Mouse (Mus musculus) regulatory T cell (primary cell): ENCODE measurements around the gene Tmem129.

Experiments used
- in situ Hi-C: fragments of 300-600 bp; cut with MboI, MseI; formaldehyde crosslinking; loops from one replicate; pipeline ENCODE4 v1.15.1; 2025; ENCODE audit warnings: high pct_unique_total_duplicates

The Tmem129 gene

DNA sequence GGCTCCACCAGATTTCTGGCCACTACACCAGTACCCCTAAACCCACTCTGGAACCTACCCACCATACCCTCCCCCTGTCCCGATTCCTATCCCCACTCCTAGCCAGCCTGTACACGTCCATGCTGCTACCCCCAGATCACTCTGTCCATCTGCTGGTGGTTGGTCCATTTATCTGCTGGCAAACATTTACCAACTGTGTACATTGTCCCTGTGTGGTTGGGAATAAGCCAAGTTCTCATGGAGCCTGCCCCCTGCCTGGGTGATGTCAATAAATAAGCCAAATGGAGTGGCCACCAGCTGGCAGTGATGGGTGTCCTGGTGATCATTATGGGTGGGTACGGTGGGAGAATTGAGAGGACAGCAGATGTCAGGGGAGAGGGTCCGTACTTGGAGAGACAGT lies 28.9 kb upstream of the Tmem129 start:
- in situ Hi-C loops: loop anchor here (5.0 kb wide), 1 partner anchor 45 kb away; no protein-coding TSS in a partner anchor

DNA sequence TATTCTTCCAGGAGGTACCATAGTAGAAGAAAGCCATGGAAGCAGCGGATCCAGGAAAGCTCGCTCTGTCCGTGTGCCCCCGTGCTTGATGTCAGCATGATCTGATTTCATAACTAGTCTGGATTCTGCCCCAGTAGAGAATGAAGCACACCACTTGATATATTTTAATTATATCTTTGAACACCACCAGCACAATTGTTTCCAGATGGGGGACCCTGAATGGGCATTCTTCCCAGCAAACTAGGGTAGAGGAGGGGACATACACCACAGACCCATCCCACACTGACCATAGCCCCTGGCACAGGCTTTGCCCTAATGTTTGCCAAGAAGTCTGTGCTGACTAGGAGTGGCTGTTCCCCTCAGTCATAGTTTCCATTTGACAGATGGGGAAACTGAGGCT lies 26.7 kb upstream of the Tmem129 start:
- in situ Hi-C loops: loop anchor here (5.0 kb wide), 1 partner anchor 47 kb away; no protein-coding TSS in a partner anchor

DNA sequence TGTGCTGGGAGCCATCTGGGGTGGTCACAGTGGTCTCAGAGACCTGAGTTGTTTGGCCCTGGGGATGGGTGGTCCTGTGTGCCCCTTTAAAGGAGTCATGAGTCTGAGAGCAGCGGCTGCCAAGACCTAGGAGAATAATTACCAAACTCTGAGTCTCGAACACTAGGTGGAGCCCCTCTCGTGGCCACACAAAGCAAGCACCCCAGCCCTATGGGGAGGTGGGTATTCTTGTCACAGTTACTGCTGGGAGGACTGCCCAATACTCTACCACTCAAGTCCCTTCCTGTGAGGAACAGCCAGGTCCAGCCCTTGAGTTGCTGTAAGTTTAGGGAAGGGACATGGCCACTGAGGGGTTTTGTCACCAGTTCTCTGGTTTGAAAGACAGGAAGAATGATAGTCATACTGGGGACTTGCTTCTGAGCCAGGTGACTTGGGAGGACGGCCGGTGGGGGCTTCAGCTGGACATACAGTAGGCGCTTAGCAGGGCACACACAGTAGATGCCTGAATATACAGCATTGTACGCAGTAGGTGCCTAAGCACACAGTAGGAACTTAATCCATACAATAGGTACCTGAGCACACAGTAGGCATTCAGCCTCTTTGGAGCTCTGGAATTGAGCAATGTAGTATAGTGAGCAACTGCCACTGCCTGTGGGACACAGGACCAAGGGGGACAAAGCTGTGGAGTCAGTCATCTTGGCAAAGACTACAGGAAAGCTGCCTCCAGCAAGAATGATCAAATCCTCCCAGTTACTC lies 25.9 kb upstream of the Tmem129 start:
- in situ Hi-C loops: no loop called here

DNA sequence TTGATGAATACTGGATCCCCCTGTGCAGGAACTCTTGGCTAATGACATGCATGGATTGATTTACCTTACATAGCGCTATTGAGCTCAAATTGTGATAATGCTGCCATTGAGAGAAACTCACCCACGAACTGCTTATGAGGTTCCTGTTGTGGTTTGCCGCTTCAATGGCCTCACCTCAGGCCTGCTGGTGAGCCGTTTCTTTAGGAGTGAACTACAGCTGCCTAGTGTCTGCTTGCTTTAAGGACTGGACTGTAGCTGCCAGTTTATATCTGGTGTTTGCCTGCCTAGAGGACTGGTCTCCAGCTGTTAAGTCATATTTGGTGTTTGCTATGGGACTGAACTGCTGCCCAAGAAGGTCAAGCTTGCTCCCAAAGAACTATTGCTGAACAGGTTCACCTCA lies 24.7 kb upstream of the Tmem129 start:
- in situ Hi-C loops: no loop called here

DNA sequence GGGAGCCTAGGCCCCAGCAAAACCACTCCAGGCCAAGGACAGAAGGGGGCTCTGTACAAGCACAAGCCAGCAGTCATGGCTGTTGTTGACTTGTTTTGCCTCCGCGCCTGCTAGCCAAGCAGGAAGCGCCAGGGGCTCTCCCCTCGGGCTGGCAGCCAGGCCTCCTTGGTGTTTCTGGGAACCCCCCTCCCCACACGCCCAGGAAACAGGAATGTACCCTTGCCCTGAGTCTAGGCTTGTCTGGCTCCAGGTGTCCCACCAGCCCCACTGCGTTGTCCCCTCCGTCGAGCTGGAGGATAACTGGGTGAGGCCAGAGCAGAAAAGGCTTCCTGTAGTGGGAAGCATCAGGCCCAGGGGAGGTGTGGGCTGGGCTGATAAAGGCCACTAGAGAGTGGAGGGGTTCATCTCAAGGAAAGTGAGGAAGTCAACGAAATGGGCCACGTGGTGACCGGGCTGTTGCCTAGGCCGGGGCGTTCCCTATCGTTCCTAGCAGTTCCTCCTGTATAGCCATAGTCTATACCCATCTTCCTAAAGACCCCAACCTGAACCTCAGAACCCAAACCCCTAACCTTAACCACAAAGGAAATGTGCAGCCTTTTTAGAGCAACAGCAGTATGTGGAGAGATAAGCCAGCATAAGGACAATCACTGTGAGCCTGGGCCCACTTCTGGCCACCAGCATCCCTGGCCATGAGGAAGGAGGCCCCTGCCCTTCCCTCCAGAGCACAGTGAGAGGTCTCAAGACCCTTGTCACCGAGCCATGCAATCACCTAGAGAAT lies 23.6 kb upstream of the Tmem129 start:
- in situ Hi-C loops: no loop called here

DNA sequence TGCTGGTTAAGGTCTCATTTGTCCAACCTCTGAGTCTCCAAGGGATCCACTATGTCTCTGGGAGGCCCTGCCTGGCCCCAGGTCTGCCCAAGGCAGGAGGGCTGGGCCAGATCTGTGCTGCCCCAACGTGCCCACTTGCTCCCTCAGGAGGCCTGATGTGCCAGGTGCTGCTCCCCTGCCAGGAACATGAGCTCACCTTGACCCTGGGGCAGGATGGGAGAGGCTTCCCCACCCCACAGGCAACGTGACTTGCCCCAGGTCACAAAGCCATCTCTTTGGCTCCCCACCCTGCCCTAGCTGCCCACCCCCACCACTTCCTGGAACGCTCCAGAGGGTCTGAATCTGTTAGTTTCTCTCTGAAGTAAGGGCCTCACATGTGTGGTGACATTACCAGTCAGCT lies 22.8 kb upstream of the Tmem129 start:
- in situ Hi-C loops: no loop called here

DNA sequence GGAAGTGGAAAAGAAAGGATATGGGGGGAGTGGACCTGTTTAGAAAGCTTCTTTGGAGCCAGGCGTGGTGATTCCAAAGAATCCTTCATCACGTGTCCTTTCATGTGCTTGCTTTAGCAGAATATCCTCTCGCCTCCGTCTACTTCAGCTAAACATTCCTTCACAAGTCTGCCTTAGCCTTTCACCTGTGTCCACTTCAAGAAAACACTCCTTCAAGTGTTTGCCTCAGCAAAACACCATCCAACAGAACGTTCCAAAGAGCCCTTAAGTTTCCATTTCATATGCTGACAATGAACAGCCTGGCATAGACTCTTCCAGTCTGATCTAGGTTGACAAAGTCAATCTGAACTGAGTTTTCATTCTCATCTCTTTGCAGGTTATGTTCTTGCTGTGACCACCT lies 20.0 kb upstream of the Tmem129 start:
- in situ Hi-C loops: no loop called here

DNA sequence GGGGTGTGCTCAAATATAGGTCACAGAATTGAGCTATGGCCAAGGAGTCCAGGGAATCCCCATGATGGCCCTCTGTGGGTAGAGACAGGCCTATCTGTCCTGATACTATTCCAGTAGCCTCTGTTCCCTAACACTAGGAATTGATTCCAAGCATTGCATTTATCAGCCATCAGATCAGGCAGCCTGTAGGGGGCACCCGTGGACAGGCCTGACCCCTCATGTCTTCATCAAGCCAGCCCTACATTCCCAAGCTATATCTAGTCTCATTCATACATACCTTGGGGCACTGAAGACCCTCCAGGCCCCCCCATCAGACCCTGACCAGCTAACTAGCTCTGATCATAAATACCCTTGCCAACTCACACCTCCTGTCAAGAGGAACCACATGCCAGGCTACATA lies 17.7 kb upstream of the Tmem129 start:
- in situ Hi-C loops: no loop called here

DNA sequence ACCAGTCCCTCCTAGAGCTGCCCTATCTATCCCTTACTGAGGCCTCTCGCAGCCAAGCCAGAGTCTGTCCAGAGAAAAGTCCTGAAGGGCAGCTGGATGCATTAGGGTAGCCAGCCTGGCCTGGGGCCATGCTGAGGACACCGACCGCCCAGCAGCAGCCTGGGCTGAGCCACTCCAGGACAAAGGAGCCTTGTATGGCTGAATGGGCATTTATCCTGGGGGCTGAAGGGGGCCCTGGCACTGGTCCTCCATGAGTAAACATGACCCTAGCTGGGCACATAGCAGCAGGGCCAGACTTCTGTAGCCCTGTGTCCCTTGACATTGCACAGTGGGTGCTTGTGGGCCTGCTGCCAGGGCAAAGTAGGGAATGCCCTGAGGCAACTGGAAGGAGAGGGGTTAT lies 16.2 kb upstream of the Tmem129 start:
- in situ Hi-C loops: loop anchor here (5.0 kb wide), 1 partner anchor 248 kb away; no protein-coding TSS in a partner anchor

DNA sequence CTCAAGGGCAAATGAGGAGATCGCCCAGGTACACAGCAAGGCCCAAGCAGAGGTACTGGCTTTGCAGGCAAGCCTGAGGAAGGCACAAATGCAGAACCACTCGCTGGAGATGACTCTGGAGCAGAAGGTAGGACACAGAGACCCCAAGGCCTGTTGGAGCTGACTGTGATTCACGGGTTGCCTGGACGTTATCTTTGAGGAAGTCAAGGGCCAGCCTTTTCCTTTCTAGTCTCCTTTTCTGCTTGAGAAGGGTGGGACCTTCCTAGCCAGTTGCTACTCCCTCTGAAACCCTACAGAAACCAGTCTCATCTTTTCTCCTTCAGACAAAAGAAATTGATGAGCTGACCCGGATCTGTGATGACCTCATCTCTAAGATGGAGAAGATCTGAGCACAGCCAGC lies 13.4 kb upstream of the Tmem129 start:
- in situ Hi-C loops: loop anchor here (5.0 kb wide), 1 partner anchor 251 kb away; no protein-coding TSS in a partner anchor

DNA sequence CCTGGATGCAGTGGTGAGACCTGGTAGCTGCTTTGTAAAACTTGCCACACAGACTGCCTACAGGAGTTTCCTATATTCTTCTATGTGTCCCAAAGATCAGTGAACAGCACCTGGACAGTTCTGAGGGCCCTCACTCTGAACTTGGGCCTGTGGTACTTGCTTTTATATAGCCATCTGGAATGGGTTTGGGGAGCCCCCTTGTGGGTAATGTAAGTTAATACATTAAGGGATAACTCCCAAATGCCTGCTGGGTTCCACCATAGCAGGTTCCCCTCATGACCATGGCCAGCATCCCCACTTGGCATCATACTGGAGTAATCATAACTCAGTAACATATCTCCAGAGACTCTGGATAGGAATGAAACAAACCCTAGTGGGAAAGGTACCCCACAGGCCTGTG lies 10.0 kb upstream of the Tmem129 start:
- in situ Hi-C loops: no loop called here

DNA sequence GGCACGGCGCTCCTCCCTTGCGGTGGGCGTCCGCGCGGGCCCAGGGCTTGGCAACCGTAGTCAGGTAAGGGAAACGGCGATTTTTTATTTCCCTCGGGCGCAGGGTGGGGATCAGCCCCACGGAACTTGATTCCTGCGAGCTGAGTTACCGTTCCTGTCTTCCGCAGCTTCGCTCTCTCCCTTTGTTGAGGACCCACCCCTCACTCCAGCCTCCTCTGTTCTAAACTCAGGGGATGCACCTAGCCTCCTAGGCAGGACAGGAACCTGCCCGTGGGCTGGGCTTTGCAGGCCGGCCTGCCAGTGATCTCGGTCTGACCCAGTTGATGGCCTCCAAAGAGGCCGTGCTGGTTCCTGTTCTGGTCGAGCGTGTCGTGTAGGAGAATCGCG lies 441 bp upstream of the Tmem129 start:
- in situ Hi-C loops: loop anchor here (5.0 kb wide), 1 partner anchor 36 kb away; no protein-coding TSS in a partner anchor

DNA sequence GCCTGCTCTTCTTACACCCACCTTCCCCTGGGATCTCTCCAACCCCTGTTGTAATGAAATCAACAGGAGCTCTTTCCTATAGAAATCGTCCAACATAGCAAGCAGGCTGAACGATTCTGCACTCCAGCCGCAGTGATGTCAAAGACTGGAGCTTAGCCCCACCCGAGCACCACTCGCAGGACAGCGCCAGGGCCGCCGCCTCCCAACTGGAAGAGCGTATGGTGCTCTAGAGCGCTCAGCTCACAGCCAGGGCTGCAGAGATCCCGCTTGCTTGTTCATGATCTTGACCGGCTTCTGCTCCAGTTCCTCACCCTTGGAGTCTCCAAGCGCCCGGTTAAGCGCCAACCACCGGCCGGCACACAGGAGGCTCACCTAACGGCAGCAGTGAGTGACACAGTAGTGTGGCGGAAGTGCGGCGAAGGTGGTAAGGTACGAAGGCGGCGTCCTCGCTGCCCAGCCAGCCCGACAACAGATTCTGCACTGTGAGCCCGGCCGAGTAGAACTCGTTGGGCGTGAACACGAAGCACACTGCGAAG lies 897 bp downstream of the Tmem129 start:
- in situ Hi-C loops: loop anchor here (5.0 kb wide), 1 partner anchor 35 kb away; no protein-coding TSS in a partner anchor

DNA sequence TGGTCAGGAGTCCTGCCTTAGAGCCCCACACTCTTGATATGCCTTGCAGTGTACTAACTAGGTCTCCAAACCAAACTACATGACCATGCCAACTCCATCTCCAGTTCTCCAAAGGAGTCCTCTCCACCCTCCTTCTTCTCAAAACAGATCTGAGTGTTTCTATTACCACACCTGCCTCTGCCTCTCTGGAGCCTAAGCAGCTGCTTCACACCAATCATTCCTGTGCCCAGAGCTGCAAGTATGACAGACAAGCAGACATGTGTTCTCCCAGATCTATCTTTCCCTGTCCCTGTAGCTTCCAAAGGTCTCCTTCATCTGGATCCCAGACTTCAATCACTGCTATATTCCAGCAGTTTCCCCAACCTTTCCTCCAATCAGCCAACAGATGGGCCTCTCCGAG lies 1.5 kb downstream of the Tmem129 start:
- in situ Hi-C loops: loop anchor here (5.0 kb wide), 1 partner anchor 34 kb away; no protein-coding TSS in a partner anchor

DNA sequence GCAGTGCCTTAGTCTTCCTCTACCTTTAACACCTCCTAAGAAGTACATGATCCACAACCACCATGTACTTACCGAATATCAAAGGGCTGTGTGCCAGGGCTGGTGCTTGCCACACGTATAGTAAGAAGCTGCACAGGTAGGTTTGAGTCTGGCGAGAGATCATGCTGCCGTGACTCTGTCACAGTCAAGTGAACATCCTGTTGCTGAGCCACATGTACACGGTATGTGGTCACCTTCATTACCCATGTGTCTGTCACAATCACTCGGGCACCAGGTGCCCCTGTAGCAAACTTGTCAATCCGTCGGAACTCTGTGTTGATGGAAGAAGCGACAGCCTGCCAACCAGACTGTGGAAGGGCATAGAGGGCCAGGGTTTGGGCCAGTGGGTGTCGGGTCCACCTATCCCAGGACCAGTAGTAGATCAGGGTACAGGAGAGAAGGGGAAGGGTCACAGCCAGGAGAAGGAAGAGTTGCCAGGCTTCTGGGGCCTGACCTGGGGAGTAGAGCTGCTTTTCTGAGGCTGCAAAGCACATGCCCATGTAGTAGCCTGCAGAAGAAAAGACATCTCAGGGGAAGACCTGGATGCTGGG lies 2.9 kb downstream of the Tmem129 start:
- in situ Hi-C loops: loop anchor here (5.0 kb wide), 1 partner anchor 33 kb away; no protein-coding TSS in a partner anchor

DNA sequence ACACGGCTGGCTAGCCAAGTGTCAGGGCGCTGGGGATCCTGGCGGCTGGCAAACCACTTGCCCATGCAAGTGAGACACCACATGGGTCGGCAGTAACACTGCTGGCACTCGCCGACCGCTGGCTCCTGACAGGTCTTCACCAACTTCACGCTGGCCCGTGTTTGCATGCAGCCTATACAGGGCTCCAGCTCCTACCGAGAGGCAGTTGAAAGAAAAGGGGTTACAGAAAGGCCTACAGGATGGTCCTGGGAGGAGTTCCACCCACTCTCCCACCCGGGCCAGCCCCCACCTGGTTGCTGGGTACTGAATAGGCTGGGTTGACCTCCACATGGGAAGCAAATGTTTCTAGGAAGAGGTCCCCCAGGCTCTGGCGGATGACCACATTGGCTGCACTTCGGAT lies 3.8 kb downstream of the Tmem129 start:
- in situ Hi-C loops: no loop called here

DNA sequence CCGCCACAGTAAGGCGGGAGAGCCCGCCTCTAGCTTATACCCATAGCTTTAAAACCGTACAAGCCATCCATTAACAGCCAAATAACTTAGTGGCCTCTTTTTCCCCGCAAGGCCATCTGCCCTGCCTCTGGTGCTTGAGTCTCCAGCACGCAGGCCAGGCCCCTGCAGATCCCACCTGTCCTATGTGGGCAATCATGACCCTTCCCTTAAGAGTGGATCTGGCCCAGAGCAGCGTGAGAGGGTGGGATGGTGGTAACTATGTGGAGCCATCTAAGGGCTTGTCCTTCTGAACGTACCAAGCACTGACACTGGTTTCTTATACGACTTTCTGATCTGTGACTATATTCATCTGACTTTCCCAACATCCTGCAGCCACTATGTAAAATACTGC lies 5.4 kb downstream of the Tmem129 start:
- in situ Hi-C loops: no loop called here

DNA sequence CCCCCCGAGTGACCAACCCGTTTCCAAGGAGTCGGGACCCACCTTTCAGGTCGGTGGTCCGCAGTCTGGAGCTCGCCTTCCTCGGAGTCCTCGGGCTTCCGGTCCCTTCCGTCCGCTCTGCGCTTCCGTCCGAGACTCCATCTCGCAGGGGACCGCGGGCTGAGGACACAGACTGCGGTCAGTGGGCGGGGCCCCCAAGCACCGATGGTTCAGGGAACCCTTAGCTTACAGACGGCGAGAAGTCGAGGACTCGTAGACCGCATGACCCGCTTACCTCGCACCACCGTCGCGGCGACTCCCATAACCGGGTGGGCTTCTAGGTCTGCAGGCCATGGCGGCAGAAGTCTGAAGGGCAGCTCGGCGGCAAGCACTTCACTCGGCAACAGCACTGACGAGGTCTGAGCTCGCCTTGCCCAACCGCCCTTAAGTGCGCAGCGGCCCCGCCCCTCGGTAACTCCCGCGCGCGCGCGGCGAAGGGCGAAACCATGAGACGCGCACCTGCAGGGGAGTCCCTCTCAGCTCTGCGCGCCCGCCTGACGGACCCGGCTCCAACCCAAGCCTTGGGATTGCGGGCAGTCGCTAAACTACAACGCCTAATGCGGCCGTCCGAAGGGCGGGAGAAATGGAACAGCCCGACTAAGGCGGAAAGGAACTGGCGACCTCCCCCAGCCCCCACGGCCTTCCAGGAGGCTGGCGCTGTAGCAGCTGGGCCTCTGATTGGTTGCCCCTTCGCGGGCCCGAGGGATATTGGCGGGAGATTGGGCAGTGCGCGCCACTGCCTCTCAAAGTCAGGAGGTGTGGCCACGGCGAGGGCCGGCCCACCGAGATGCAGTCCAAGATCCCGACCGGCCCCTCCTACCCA lies 6.1 kb downstream of the Tmem129 start, which contains the start of gene Slbp:
TSS of gene Slbp (minus strand) at position 654 of the 862 bp plus-strand sequence.
- in situ Hi-C loops: no loop called here

DNA sequence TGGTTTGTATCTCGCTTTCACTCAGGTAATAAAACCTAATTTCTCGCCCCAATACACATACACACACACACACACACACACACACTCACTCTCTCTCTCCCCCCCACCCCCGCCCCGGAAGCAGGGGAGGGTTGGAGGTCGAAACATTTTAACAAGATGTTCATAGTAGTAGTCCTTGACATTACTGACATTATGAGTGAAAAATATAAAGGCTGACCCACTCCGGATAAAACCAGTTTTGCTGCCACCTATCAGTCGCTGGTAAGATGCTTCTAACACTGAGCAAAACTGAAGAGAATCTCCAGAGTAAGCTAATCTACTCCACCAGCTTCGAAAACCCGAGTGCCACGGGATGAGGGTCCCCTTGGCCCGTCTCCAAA lies 6.7 kb downstream of the Tmem129 start:
- in situ Hi-C loops: no loop called here

DNA sequence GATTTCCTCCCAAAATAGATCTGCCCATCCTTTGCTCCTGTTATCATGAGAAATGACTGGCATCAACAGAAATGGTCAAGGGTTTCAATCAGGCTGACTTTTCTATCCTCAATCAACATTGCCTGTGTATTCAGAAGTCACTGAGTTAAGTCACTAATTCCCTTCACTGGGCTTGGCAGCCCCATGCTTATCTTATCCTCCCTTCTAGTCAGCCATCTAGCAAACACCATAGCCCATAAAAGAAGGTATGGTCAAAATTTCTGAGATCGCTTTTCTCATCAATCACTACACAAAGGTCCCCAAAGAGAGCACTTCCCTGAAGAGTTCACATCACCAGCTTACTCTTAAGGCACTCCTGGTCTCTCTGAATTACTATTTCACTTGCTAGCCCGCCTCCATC lies 7.2 kb downstream of the Tmem129 start:
- in situ Hi-C loops: no loop called here

DNA sequence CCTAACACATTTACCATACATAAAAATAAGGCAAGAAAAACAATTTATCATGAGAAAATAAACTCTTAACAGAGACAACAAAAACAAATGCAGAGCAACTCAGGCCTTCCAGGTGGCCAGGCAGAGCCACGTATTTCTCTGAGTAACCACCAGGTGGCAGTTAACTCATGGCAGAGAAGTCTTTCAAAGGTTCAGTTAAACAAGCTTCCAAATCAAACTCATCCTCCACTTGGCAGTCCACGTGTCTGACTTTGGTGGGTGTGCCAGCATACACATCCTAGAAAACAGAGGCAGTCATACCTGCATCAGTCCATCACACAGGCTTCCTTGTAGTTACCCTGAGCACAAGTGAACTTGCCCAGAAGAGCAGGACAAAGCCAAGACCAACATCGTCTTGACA lies 17.6 kb downstream of the Tmem129 start:
- in situ Hi-C loops: loop anchor here (25.0 kb wide), 1 partner anchor 803 kb away; the partner anchor contains the start of gene Gm20671
